Mouse (Mus musculus) ES-E14 (cell line): ENCODE measurements around the gene Krtap3-3. TPM values are rescaled to one million over a fixed set of nuclear protein-coding genes. Genes with fewer than 3 reads are reported as not detected.

ENCODE experiments used
- DNase-seq: peaks from one replicate; pipeline ENCODE4 v3.0.0-alpha.2; 2013; ENCODE audit warnings: low read depth, low spot score
- H3K27ac ChIP-seq: 2 replicates; pipeline ENCODE4 v1.5.1; 2012; ENCODE audit warnings: low read depth, mild to moderate bottlenecking, low read length, moderate library complexity, mixed read lengths; ENCODE audit not compliant: poor library complexity, insufficient read depth, severe bottlenecking
- H3K36me3 ChIP-seq: 2 replicates; pipeline ENCODE4 v1.6.1; 2012; ENCODE audit warnings: mild to moderate bottlenecking, low read length, moderate library complexity, mixed read lengths; ENCODE audit not compliant: control insufficient read depth, poor library complexity, insufficient read depth, severe bottlenecking
- H3K4me1 ChIP-seq, 2 experiments: fragments of 150-350 bp in 1 of 2; sonication (generic) in 1 of 2; 2 replicates each; pipeline ENCODE4 v1.6.1; 2012; ENCODE audit warnings: low read length in 2 of 2, mild to moderate bottlenecking in 1 of 2, mixed read lengths in 1 of 2; ENCODE audit not compliant: control insufficient read depth in 2 of 2, insufficient read depth in 2 of 2, poor library complexity in 1 of 2
- H3K4me3 ChIP-seq, 2 experiments: fragments of 150-350 bp in 1 of 2; sonication (generic) in 1 of 2; 2 replicates each; pipeline ENCODE4 v1.5.1; 2012; ENCODE audit warnings: low read length in 2 of 2, low read depth in 1 of 2, mild to moderate bottlenecking in 1 of 2, mixed read lengths in 1 of 2; ENCODE audit not compliant: insufficient read depth in 1 of 2, poor library complexity in 1 of 2, severe bottlenecking in 1 of 2
- H3K9ac ChIP-seq: 2 replicates; pipeline ENCODE4 v1.6.1; 2012; ENCODE audit warnings: low read depth, mild to moderate bottlenecking, low read length, mixed read lengths; ENCODE audit not compliant: poor library complexity, insufficient read depth, severe bottlenecking
- H3K9me3 ChIP-seq: fragments of 150-350 bp; sonication (generic); 2 replicates; pipeline ENCODE4 v1.6.1; 2012; ENCODE audit warnings: low read depth, mild to moderate bottlenecking, low read length; ENCODE audit not compliant: control insufficient read depth, insufficient read depth
- CHD2 ChIP-seq: IDR thresholded peaks from 2 replicates; pipeline ENCODE4 v1.6.1; 2014; ENCODE audit warnings: mild to moderate bottlenecking, low read depth, low read length, inconsistent platforms
- HCFC1 ChIP-seq: IDR thresholded peaks from 2 replicates; pipeline ENCODE4 v1.6.1; 2012; ENCODE audit warnings: low read length, inconsistent platforms, borderline replicate concordance; ENCODE audit not compliant: insufficient read depth
- MAFK ChIP-seq: IDR thresholded peaks from 2 replicates; pipeline ENCODE4 v1.6.1; 2014; ENCODE audit warnings: mild to moderate bottlenecking, low read depth, low read length, inconsistent platforms; ENCODE audit not compliant: insufficient read depth
- ZC3H11A ChIP-seq: IDR thresholded peaks from 2 replicates; pipeline ENCODE4 v1.6.1; 2012; ENCODE audit warnings: low read depth, mild to moderate bottlenecking, inconsistent platforms, low read length, borderline replicate concordance
- ZNF384 ChIP-seq: IDR thresholded peaks from 2 replicates; pipeline ENCODE4 v1.6.1; 2012; ENCODE audit warnings: low read depth, low read length, inconsistent platforms
- in situ Hi-C, 2 experiments: fragments of 600-800 bp; cut with MboI; formaldehyde crosslinking; loops; one replicate each; pipeline ENCODE4 v1.15.1; 2025; ENCODE audit warnings: low sequenced_read_pairs in 2 of 2, inconsistent platforms in 1 of 2; ENCODE audit not compliant: unreplicated experiment in 2 of 2
- total RNA-seq: library from RNA; depleted of rRNA; stranded (reverse); fragments of 300-350 nt; gene quantifications from 2 replicates; pipeline ENCODE4 v1.2.3, GENCODE M21; 2012; rRNA removed

The Krtap3-3 gene
- total RNA-seq, 1 experiment, result not detected

- DNase-seq, result no peak
- Histone ChIP-seq H3K4me3 (no peak overlapping the region), H3K9me3 (no peaks in the 10 kb centered on the region), H3K9ac (no peak overlapping the region), H3K36me3 (no peaks in the 10 kb centered on the region), H3K4me1 (no peaks in the 10 kb centered on the region), H3K27ac (no peak overlapping the region)
- TF ChIP-seq ZNF384, result no peak
- TF ChIP-seq CHD2, result no peak
- TF ChIP-seq ZC3H11A, result no peak
- TF ChIP-seq HCFC1, result no peak
- no peak for TF ChIP-seq MAFK
- in situ Hi-C loops, result no loop called here
These were observed 36.6 kb downstream of the Krtap3-3 start for GRCm38 (mm10) chr11:99514098-99514497.

Other genes starting within 250 kb of the Krtap3-3 start
- not detected in 2 replicates for gene Krt25, start 227.9 kb downstream of the Krtap3-3 start, total RNA-seq
- not detected in 2 replicates for gene Krt26, start 212.9 kb downstream of the Krtap3-3 start, total RNA-seq
- gene Krt27, start 199.8 kb downstream of the Krtap3-3 start, total RNA-seq, result 0.13 TPM in 1 of 2 replicates, not detected in the other
- gene Krt28, start 176.0 kb downstream of the Krtap3-3 start, total RNA-seq, result 0.18 and 0.32 TPM in 2 replicates
- 0.53 and 2.8 TPM in 2 replicates for gene Krt10, start 161.5 kb downstream of the Krtap3-3 start, total RNA-seq
- 0.37 and 0.49 TPM in 2 replicates for gene Krt12, start 128.6 kb downstream of the Krtap3-3 start, total RNA-seq
- 1.8 and 2.4 TPM in 2 replicates for gene Krt20, start 112.7 kb downstream of the Krtap3-3 start, total RNA-seq
- 0.16 and 0.18 TPM in 2 replicates for gene Krt23, start 57.7 kb downstream of the Krtap3-3 start, total RNA-seq
- not detected in 2 replicates for gene Krt39, start 29.5 kb downstream of the Krtap3-3 start, total RNA-seq
- gene Krt40, start 7.7 kb downstream of the Krtap3-3 start, total RNA-seq, result not detected in 2 replicates
- gene Krtap3-2, start 6.0 kb upstream of the Krtap3-3 start, total RNA-seq, result not detected in 2 replicates
- not detected in 2 replicates for gene Gm11939, start 8.6 kb upstream of the Krtap3-3 start, total RNA-seq
- not detected in 2 replicates for gene Krtap3-1, start 15.8 kb upstream of the Krtap3-3 start, total RNA-seq
- gene Krtap1-5, start 30.2 kb upstream of the Krtap3-3 start, total RNA-seq, result not detected in 2 replicates
- gene Krtap1-4, start 32.8 kb upstream of the Krtap3-3 start, total RNA-seq, result not detected in 2 replicates
- gene Krtap1-3, start 40.5 kb upstream of the Krtap3-3 start, total RNA-seq, result not detected in 2 replicates
- not detected in 2 replicates for gene Krtap9-3, start 47.2 kb upstream of the Krtap3-3 start, total RNA-seq
- gene Gm11938, start 52.4 kb upstream of the Krtap3-3 start, total RNA-seq, result not detected in 2 replicates
- not detected in 2 replicates for gene Gm11937, start 59.3 kb upstream of the Krtap3-3 start, total RNA-seq
- gene Krtap2-4, start 64.0 kb upstream of the Krtap3-3 start, total RNA-seq, result not detected in 2 replicates
- gene Gm11562, start 69.6 kb upstream of the Krtap3-3 start, total RNA-seq, result not detected in 2 replicates
- gene Krtap4-1, start 77.4 kb upstream of the Krtap3-3 start, total RNA-seq, result not detected in 2 replicates
- gene Krtap4-2, start 84.2 kb upstream of the Krtap3-3 start, total RNA-seq, result not detected in 2 replicates
- not detected in 2 replicates for gene Krtap4-7, start 93.2 kb upstream of the Krtap3-3 start, total RNA-seq
- not detected in 2 replicates for gene Gm11555, start 99.4 kb upstream of the Krtap3-3 start, total RNA-seq
- not detected in 2 replicates for gene Gm11563, start 108.1 kb upstream of the Krtap3-3 start, total RNA-seq
- gene Krtap4-6, start 115.1 kb upstream of the Krtap3-3 start, total RNA-seq, result not detected in 2 replicates
- not detected in 2 replicates for gene Gm14190, start 139.9 kb upstream of the Krtap3-3 start, total RNA-seq
- not detected in 2 replicates for gene Gm14180, start 183.4 kb upstream of the Krtap3-3 start, total RNA-seq
- gene Gm11595, start 222.0 kb upstream of the Krtap3-3 start, total RNA-seq, result not detected in 2 replicates
- not detected in 2 replicates for gene Krtap4-8, start 229.8 kb upstream of the Krtap3-3 start, total RNA-seq
- not detected in 2 replicates for gene Krtap4-9, start 234.3 kb upstream of the Krtap3-3 start, total RNA-seq
- gene Gm11596, start 242.6 kb upstream of the Krtap3-3 start, total RNA-seq, result not detected in 2 replicates
- gene Gm11569, start 248.1 kb upstream of the Krtap3-3 start, total RNA-seq, result not detected in 2 replicates